Mouse (Mus musculus): ENCODE results near the gene Zfp961.

GRCm38 (mm10) chr8:71964051-71964450 lies 13.2 kb downstream of the Zfp961 start:
- no peak for TF ChIP-seq POLR2A (IDR thresholded peaks at IDR 0.05; ENCODE audit: low read depth, low read length)
- TF ChIP-seq CTCF (IDR thresholded peaks at IDR 0.05; ENCODE audit: extremely low read depth, insufficient read depth, insufficient read length, insufficient replicate concordance), result no peak

Data from spleen, adult 2 months (tissue).